Comparison of ENCODE assay signal across 18 mouse cellular contexts in the genomic region with DNA sequence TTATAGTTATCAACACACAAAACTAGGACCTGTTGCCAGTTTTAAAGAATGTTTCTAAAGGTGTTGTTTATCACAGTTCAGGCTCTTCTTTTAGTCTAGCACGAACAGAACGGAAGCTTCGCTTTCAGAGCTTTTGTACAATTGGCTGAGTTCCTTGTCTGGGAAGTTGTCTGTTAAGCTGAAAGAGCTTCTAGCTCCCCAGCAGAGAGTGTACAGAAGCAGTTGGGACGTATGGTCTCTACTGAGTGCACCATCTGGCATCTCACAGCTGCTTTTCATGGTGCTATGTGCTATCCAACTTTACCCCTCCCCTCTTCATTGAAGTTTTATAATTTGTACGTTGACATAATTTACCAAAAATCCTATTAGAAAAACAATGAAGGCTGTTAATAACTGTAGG.
DNase-seq lines count a peak whose midpoint lies in the region; ATAC-seq and TF ChIP-seq lines count a peak whose summit lies in the region.
"Had no signal": no experiment of that assay in that cellular context is flagged by ENCODE, and none has a peak within 500 bp of the region (broad histone marks: within the 10 kb centered on the region; RNA-seq: fewer than 3 reads in every experiment).

No protein-coding gene starts in this region.

- H3K4me3 ChIP-seq in hindbrain, postnatal 0 days (ENCODE audit: low read length): no peak overlapping the region
- no peak overlapping the region for H3K4me3 ChIP-seq in hindbrain, embryonic 11.5 days (ENCODE audit: low read depth, low read length)
- H3K4me3 ChIP-seq: limb, embryonic 15.5 days; liver, embryonic 15.5 days; midbrain, embryonic 12.5 days; neural tube, embryonic 13.5 days had no signal

- WGBS in hindbrain, postnatal 0 days: 51% methylated on average over 5 of the region's 5 CpGs
- WGBS in hindbrain, embryonic 11.5 days: 81% methylated on average over 5 of the region's 5 CpGs

- no peak overlapping the region for H3K9ac ChIP-seq in hindbrain, postnatal 0 days (replicated peaks; ENCODE audit: low read length)
- no peak overlapping the region for H3K9ac ChIP-seq in hindbrain, embryonic 11.5 days (ENCODE audit: low read depth, low read length)
- H3K9ac ChIP-seq: limb, embryonic 15.5 days; liver, embryonic 15.5 days; midbrain, embryonic 12.5 days; neural tube, embryonic 13.5 days had no signal

- no peak for ATAC-seq in hindbrain, postnatal 0 days
- no peak for ATAC-seq in hindbrain, embryonic 11.5 days (ENCODE audit: low FRiP score)
- no peak for ATAC-seq in erythroid progenitor cell, adult 5-6 weeks (replicated peaks; ENCODE audit: low FRiP score, poor library complexity, severe bottlenecking)

- no peaks in the 10 kb centered on the region for H3K27me3 ChIP-seq in hindbrain, postnatal 0 days (ENCODE audit: insufficient read depth, low read length)
- no peaks in the 10 kb centered on the region for H3K27me3 ChIP-seq in hindbrain, embryonic 11.5 days (ENCODE audit: control insufficient read depth, insufficient read depth, low read length)
- H3K27me3 ChIP-seq: limb, embryonic 15.5 days; liver, embryonic 15.5 days; midbrain, embryonic 12.5 days; neural tube, embryonic 13.5 days had no signal

- no peaks in the 10 kb centered on the region for H3K36me3 ChIP-seq in hindbrain, postnatal 0 days (ENCODE audit: insufficient read depth, low read length)
- no peaks in the 10 kb centered on the region for H3K36me3 ChIP-seq in hindbrain, embryonic 11.5 days (ENCODE audit: control insufficient read depth, insufficient read depth, low read length)
- H3K36me3 ChIP-seq: limb, embryonic 15.5 days; liver, embryonic 15.5 days; midbrain, embryonic 12.5 days; neural tube, embryonic 13.5 days had no signal

- H3K27ac ChIP-seq in hindbrain, postnatal 0 days: no peak overlapping the region
- H3K27ac ChIP-seq in hindbrain, embryonic 11.5 days (ENCODE audit: low read depth, low read length): no peak overlapping the region
- H3K27ac ChIP-seq: limb, embryonic 15.5 days; liver, embryonic 15.5 days; midbrain, embryonic 12.5 days; neural tube, embryonic 13.5 days had no signal

- no peak overlapping the region for H3K4me2 ChIP-seq in hindbrain, postnatal 0 days (ENCODE audit: low read depth, low read length)
- no peak overlapping the region for H3K4me2 ChIP-seq in hindbrain, embryonic 11.5 days (replicated peaks; ENCODE audit: low read depth, low read length)
- H3K4me2 ChIP-seq: limb, embryonic 15.5 days; liver, embryonic 15.5 days; midbrain, embryonic 12.5 days; neural tube, embryonic 13.5 days had no signal

- no peaks in the 10 kb centered on the region for H3K4me1 ChIP-seq in hindbrain, postnatal 0 days (ENCODE audit: insufficient read depth, low read length)
- H3K4me1 ChIP-seq in hindbrain, embryonic 11.5 days (replicated peaks; ENCODE audit: control insufficient read depth, insufficient read depth, low read length): no peaks in the 10 kb centered on the region
- H3K4me1 ChIP-seq: limb, embryonic 15.5 days; liver, embryonic 15.5 days; midbrain, embryonic 12.5 days; neural tube, embryonic 13.5 days had no signal

- TF ChIP-seq POLR2A in brain, embryonic 14.5 days (IDR thresholded peaks at IDR 0.05; ENCODE audit: borderline replicate concordance, extremely low read depth, insufficient read depth, insufficient read length, poor library complexity, severe bottlenecking): no peak

- no peak for TF ChIP-seq CTCF in hindbrain, postnatal 0 days (IDR thresholded peaks at IDR 0.05; ENCODE audit: low read depth)
- no peak for TF ChIP-seq CTCF in brain, embryonic 14.5 days (IDR thresholded peaks at IDR 0.05; ENCODE audit: borderline replicate concordance, extremely low read depth, insufficient read depth, insufficient read length)

- DNase-seq in hindbrain, postnatal 0 days (ENCODE audit: low spot score): peak; percentile 2
- no peak for DNase-seq in hindbrain, embryonic 11.5 days (ENCODE audit: low spot score)
- DNase-seq in brain, embryonic 14.5 days (ENCODE audit: low read depth): peak; percentile 57
- peak; percentile 32 for DNase-seq in layer of hippocampus, adult 11-12 months (ENCODE audit: low spot score)
- DNase-seq in layer of hippocampus, postnatal 14 days (ENCODE audit: low spot score in 2 of 2): peak; percentile 6 to 55
- no peak for DNase-seq in heart, adult 9 months (ENCODE audit: low spot score in 2 of 2)
- DNase-seq: adrenal gland, postnatal 36 days; B cell, adult 2 months; cerebellum, adult 8-10 months; gastrocnemius, postnatal 25 days; kidney, postnatal 4 days; right cerebral cortex, adult 18-20 months; thymus, postnatal 4 days had no signal

- H3K9me3 ChIP-seq in hindbrain, postnatal 0 days (ENCODE audit: low read length): no peaks in the 10 kb centered on the region
- no peaks in the 10 kb centered on the region for H3K9me3 ChIP-seq in hindbrain, embryonic 11.5 days (ENCODE audit: control insufficient read depth, low read length)
- H3K9me3 ChIP-seq: limb, embryonic 15.5 days; liver, embryonic 15.5 days; midbrain, embryonic 12.5 days; neural tube, embryonic 13.5 days had no signal

Comparison
In these comparisons a context has a peak if more than half of its experiments do, and no peak if none do; other contexts are left out.
1. DNase-seq: peak in hindbrain, postnatal 0 days (single experiment), brain, embryonic 14.5 days (single experiment), layer of hippocampus, adult 11-12 months (single experiment) and layer of hippocampus, postnatal 14 days (2 of 2); none in hindbrain, embryonic 11.5 days (single experiment) and heart, adult 9 months (0 of 2).